Mouse (Mus musculus) midbrain, embryonic 10.5 days (tissue): Measurements from ENCODE around the gene Hacd1. TPM values are rescaled to one million over a fixed set of nuclear protein-coding genes. Genes with fewer than 3 reads are reported as not detected.

Experiments used
- DNase-seq: peaks from one replicate; pipeline ENCODE4 v3.0.0-alpha.2; 2017; ENCODE audit warnings: low spot score
- H3K27ac ChIP-seq: fragments of 300-500 bp; sonication (generic); replicated peaks from 2 replicates; pipeline ENCODE4 v1.5.1; 2016; ENCODE audit warnings: mild to moderate bottlenecking
- H3K27me3 ChIP-seq: fragments of 300-500 bp; sonication (generic); 2 replicates; pipeline ENCODE4 v1.6.1; 2016; ENCODE audit warnings: low read depth, mild to moderate bottlenecking; ENCODE audit not compliant: poor library complexity, severe bottlenecking
- H3K36me3 ChIP-seq: fragments of 300-500 bp; sonication (generic); 2 replicates; pipeline ENCODE4 v1.6.1; 2016; ENCODE audit warnings: mild to moderate bottlenecking, moderate library complexity
- H3K4me1 ChIP-seq: fragments of 300-500 bp; sonication (generic); 2 replicates; pipeline ENCODE4 v1.6.1; 2016
- H3K4me3 ChIP-seq: fragments of 300-500 bp; sonication (generic); 2 replicates; pipeline ENCODE4 v1.5.1; 2016; ENCODE audit warnings: mild to moderate bottlenecking, moderate library complexity
- H3K9me3 ChIP-seq: fragments of 300-500 bp; sonication (generic); replicated peaks from 2 replicates; pipeline ENCODE4 v1.6.1; 2016; ENCODE audit warnings: mild to moderate bottlenecking
- WGBS: fragments of 180-500 bp; shearing (Covaris S2); methylation state at CpG from one replicate; pipeline ENCODE4 v1.1.7; 2016; 5-methylcytosine and 5-hydroxymethylcytosine counted together
- polyA plus RNA-seq: library from polyadenylated mRNA; unstranded; fragments of >200 nt; fragmentation: Nextera tagmentation; extraction: Ambion mirVana; gene quantifications from 2 replicates; pipeline ENCODE4 v1.2.1, GENCODE M21; 2016

The Hacd1 gene
- polyA plus RNA-seq, 1 experiment from 2014 or later: 50.0 TPM

GRCm38 (mm10) chr2:13932253-13932652 is 123.7 kb downstream of the Hacd1 start:
- Histone ChIP-seq H3K27ac (no peak overlapping the region), H3K36me3 (no peaks in the 10 kb centered on the region), H3K27me3 (no peaks in the 10 kb centered on the region), H3K4me1 (0 out of 2 replicates have a peak, but pooled peaks cover 3% of the 10 kb centered on the region), H3K4me3 (no peak overlapping the region), H3K9me3 (no peaks in the 10 kb centered on the region)
- no peak for DNase-seq

GRCm38 (mm10) chr2:13930724-13931123 is 125.2 kb downstream of the Hacd1 start:
- Histone ChIP-seq H3K36me3 (no peaks in the 10 kb centered on the region), H3K27me3 (no peaks in the 10 kb centered on the region), H3K4me3 (no peak overlapping the region), H3K9me3 (no peaks in the 10 kb centered on the region), H3K27ac (no peak overlapping the region), H3K4me1 (0 out of 2 replicates have a peak, but pooled peaks cover 1% of the 10 kb centered on the region)
- no peak for DNase-seq
- 86% methylated on average over 1 of the region's 1 CpGs for WGBS

GRCm38 (mm10) chr2:13888568-13888967 is 167.4 kb downstream of the Hacd1 start:
- Histone ChIP-seq H3K4me3 (no peak overlapping the region), H3K36me3 (no peaks in the 10 kb centered on the region), H3K9me3 (no peaks in the 10 kb centered on the region), H3K27me3 (no peaks in the 10 kb centered on the region), H3K4me1 (no peaks in the 10 kb centered on the region), H3K27ac (no peak overlapping the region)
- DNase-seq: no peak

GRCm38 (mm10) chr2:13857461-13857860 is 198.5 kb downstream of the Hacd1 start:
- Histone ChIP-seq H3K9me3 (no peaks in the 10 kb centered on the region), H3K27ac (no peak overlapping the region), H3K4me1 (no peaks in the 10 kb centered on the region), H3K36me3 (no peaks in the 10 kb centered on the region), H3K4me3 (no peak overlapping the region), H3K27me3 (no peaks in the 10 kb centered on the region)
- 74% methylated on average over 2 of the region's 2 CpGs for WGBS
- DNase-seq: no peak

- 65% methylated on average over 3 of the region's 3 CpGs for WGBS
- Histone ChIP-seq H3K36me3 (no peaks in the 10 kb centered on the region), H3K9me3 (no peaks in the 10 kb centered on the region), H3K4me3 (no peak overlapping the region), H3K4me1 (no peaks in the 10 kb centered on the region), H3K27ac (no peak overlapping the region), H3K27me3 (no peaks in the 10 kb centered on the region)
- no peak for DNase-seq
Measured at GRCm38 (mm10) chr2:13855510-13855909, 200.4 kb downstream of the Hacd1 start.

GRCm38 (mm10) chr2:13836310-13836709 is 219.6 kb downstream of the Hacd1 start:
- no peaks in the 10 kb centered on the region for H3K9me3 ChIP-seq

GRCm38 (mm10) chr2:13834989-13835388 is 220.9 kb downstream of the Hacd1 start:
- Histone ChIP-seq H3K36me3 (no peaks in the 10 kb centered on the region), H3K4me1 (no peaks in the 10 kb centered on the region), H3K4me3 (no peak overlapping the region), H3K27ac (no peak overlapping the region), H3K9me3 (no peaks in the 10 kb centered on the region), H3K27me3 (no peaks in the 10 kb centered on the region)
- WGBS: 73% methylated on average over 1 of the region's 1 CpGs
- DNase-seq: no peak

More at GRCm38 (mm10) chr2:13836310-13836709, 219.6 kb downstream of the Hacd1 start:
- H3K36me3 ChIP-seq: no peaks in the 10 kb centered on the region
- H3K27ac ChIP-seq: no peak overlapping the region
- no peaks in the 10 kb centered on the region for H3K27me3 ChIP-seq
- no peaks in the 10 kb centered on the region for H3K4me1 ChIP-seq
- H3K4me3 ChIP-seq: no peak overlapping the region
- 84% methylated on average over 3 of the region's 3 CpGs for WGBS
- DNase-seq: no peak

- WGBS: 85% methylated on average over 2 of the region's 2 CpGs
- no peak for DNase-seq
- Histone ChIP-seq H3K27ac (no peak overlapping the region), H3K9me3 (no peaks in the 10 kb centered on the region), H3K4me1 (no peaks in the 10 kb centered on the region), H3K36me3 (no peaks in the 10 kb centered on the region), H3K4me3 (no peak overlapping the region), H3K27me3 (no peaks in the 10 kb centered on the region)
Measured at GRCm38 (mm10) chr2:13816645-13817044, 239.3 kb downstream of the Hacd1 start.

GRCm38 (mm10) chr2:13808593-13808992 is 247.3 kb downstream of the Hacd1 start:
- Histone ChIP-seq H3K27ac (no peak overlapping the region), H3K4me1 (no peaks in the 10 kb centered on the region), H3K4me3 (no peak overlapping the region), H3K36me3 (no peaks in the 10 kb centered on the region), H3K27me3 (no peaks in the 10 kb centered on the region), H3K9me3 (no peaks in the 10 kb centered on the region)
- WGBS: 83% methylated on average over 5 of the region's 5 CpGs
- DNase-seq: no peak

- no peaks in the 10 kb centered on the region for H3K9me3 ChIP-seq
- H3K4me1 ChIP-seq: no peaks in the 10 kb centered on the region
- H3K27ac ChIP-seq: no peak overlapping the region
- no peak overlapping the region for H3K4me3 ChIP-seq
- H3K27me3 ChIP-seq: no peaks in the 10 kb centered on the region
- H3K36me3 ChIP-seq: no peaks in the 10 kb centered on the region
- 89% methylated on average over 4 of the region's 4 CpGs for WGBS
- DNase-seq: no peak
Measured at GRCm38 (mm10) chr2:13808008-13808407, 247.9 kb downstream of the Hacd1 start.

GRCm38 (mm10) chr2:13806120-13806519 is 249.8 kb downstream of the Hacd1 start:
- Histone ChIP-seq H3K36me3 (no peaks in the 10 kb centered on the region), H3K27ac (no peak overlapping the region), H3K9me3 (no peaks in the 10 kb centered on the region), H3K4me3 (no peak overlapping the region), H3K4me1 (no peaks in the 10 kb centered on the region), H3K27me3 (no peaks in the 10 kb centered on the region)
- DNase-seq: no peak
- WGBS: 90% methylated on average over 3 of the region's 3 CpGs

- DNase-seq: no peak
- H3K36me3 ChIP-seq: no peaks in the 10 kb centered on the region
- no peaks in the 10 kb centered on the region for H3K9me3 ChIP-seq
- WGBS: 77% methylated on average over 2 of the region's 2 CpGs
- no peaks in the 10 kb centered on the region for H3K4me1 ChIP-seq
- H3K27ac ChIP-seq: no peak overlapping the region
- H3K27me3 ChIP-seq: 0 out of 2 replicates have a peak, but pooled peaks cover 2% of the 10 kb centered on the region
- no peak overlapping the region for H3K4me3 ChIP-seq
Measured at GRCm38 (mm10) chr2:13800639-13801038, 255.3 kb downstream of the Hacd1 start.
